Mouse (Mus musculus): ENCODE measurements at regions not wholly inside any gene's neighbourhood (a gene's known extent, or its start where the extent isn't known, plus 50 kb on each side); places are given as distances from the start of the nearest gene placed in this dataset.
"Not testable (repeated sequence)": the region's sequence is repeated elsewhere in the genome, so short reads cannot be mapped to it uniquely, and the experiment has no call there.

DNA sequence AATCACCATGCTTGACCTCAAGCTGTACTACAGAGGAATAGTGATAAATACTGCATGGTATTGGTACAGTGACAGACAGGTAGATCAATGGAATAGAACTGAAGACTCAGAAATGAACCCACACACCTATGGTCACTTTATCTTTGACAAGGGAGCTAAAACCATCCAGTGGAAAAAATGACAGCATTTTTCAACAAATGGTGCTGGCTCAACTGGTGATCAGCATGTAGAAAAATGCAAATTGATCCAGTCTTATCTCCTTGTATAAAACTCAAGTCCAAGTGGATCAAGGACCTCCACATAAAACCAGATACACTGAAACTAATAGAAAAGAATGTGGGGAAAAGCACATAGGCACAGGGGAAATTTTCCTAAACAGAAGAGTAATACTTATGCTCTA is 159.9 kb upstream of the Tet2 start:
- TF ChIP-seq CTCF (IDR thresholded peaks at IDR 0.05; ENCODE audit: borderline replicate concordance, extremely low read depth, insufficient read depth, insufficient read length); POLR2A (IDR thresholded peaks at IDR 0.05; ENCODE audit: borderline replicate concordance, extremely low read depth, insufficient read depth, insufficient read length, poor library complexity, severe bottlenecking): not testable (repeated sequence)

Data from brain, embryonic 14.5 days (tissue).